Mouse (Mus musculus) ES-Bruce4 (cell line): ENCODE measurements around the gene Ppm1b. TPM values are rescaled to one million over a fixed set of nuclear protein-coding genes. Genes with fewer than 3 reads are reported as not detected.

Source experiments
- H3K27ac ChIP-seq: 2 replicates; pipeline ENCODE4 v1.5.1; 2012; ENCODE audit warnings: low read length, inconsistent platforms; ENCODE audit not compliant: insufficient read depth
- H3K27me3 ChIP-seq: 2 replicates; pipeline ENCODE4 v1.6.1; 2012; ENCODE audit warnings: mild to moderate bottlenecking, low read length, inconsistent platforms; ENCODE audit not compliant: control insufficient read depth, poor library complexity, insufficient read depth, severe bottlenecking
- H3K36me3 ChIP-seq: 2 replicates; pipeline ENCODE4 v1.6.1; 2012; ENCODE audit warnings: inconsistent platforms, mild to moderate bottlenecking, low read length, moderate library complexity; ENCODE audit not compliant: control insufficient read depth, poor library complexity, insufficient read depth, severe bottlenecking
- H3K4me1 ChIP-seq: one replicate; pipeline ENCODE4 v1.8.1; 2011; ENCODE audit warnings: low read length; ENCODE audit not compliant: control insufficient read depth, insufficient read depth
- H3K4me3 ChIP-seq: 2 replicates; pipeline ENCODE4 v1.5.1; 2011; ENCODE audit warnings: low read depth, mild to moderate bottlenecking, low read length
- H3K9ac ChIP-seq: 2 replicates; pipeline ENCODE4 v1.6.1; 2012; ENCODE audit warnings: low read depth, mild to moderate bottlenecking, inconsistent platforms; ENCODE audit not compliant: poor library complexity, severe bottlenecking
- H3K9me3 ChIP-seq: replicated peaks from 2 replicates; pipeline ENCODE4 v1.6.1; 2012; ENCODE audit warnings: mild to moderate bottlenecking, low read length, inconsistent platforms; ENCODE audit not compliant: control insufficient read depth, poor library complexity, insufficient read depth, severe bottlenecking
- CTCF ChIP-seq: IDR thresholded peaks from one replicate; pipeline ENCODE4 v1.8.1; 2011; ENCODE audit warnings: low read depth, low read length
- EP300 ChIP-seq: IDR thresholded peaks from 2 replicates; pipeline ENCODE4 v1.6.1; 2011; ENCODE audit warnings: low read depth, low read length; ENCODE audit not compliant: insufficient read depth
- POLR2A ChIP-seq: IDR thresholded peaks from one replicate; pipeline ENCODE4 v1.8.1; 2011; ENCODE audit warnings: low read length; ENCODE audit not compliant: insufficient read depth
- polyA plus RNA-seq: library from polyadenylated mRNA; stranded (reverse); fragments of >200 nt; gene quantifications from 2 replicates; pipeline ENCODE4 v1.2.4, GENCODE M21; 2011; ENCODE audit warnings: low read depth; ENCODE audit not compliant: missing spikeins, insufficient read depth, insufficient read length

The Ppm1b gene
- polyA plus RNA-seq, 1 experiment, result 150 TPM

DNA sequence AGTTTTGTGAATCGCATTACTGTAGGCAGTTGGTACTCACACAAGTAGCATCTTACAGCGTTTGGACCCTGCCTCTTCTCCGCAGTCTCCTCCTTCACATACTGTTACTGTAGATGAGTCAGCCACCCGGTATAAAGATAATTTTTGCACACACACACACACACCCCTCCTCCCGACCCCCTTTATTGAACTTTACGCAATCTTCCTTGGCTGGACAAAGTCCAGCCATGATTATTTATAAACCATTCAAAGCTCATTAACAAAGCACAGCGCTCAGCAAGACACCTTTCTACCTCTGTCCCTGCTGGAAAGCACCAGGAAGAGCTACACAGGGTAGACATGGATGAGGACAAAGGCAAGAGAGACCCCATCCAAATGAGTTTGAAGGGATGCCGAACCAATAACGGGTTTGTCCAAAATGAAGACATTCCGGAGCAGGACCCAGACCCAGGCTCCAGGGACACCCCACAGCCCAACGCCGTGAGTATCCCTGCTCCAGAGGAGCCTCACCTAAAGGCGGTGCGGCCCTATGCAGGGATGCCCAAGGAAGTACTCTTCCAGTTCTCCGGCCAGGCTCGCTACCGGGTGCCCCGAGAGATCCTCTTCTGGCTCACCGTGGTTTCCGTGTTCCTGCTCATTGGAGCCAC, 71.7 kb downstream of the Ppm1b start, which contains the start of gene Slc3a1:
Gene Slc3a1, plus strand, starts transcription at position 284 of the 647 bp plus-strand sequence.
- TF ChIP-seq CTCF (no peak), POLR2A (no peak), EP300 (no peak)
- Histone ChIP-seq H3K4me1 (no peaks in the 10 kb centered on the region), H3K36me3 (no peaks in the 10 kb centered on the region), H3K9me3 (no peaks in the 10 kb centered on the region), H3K27ac (no peak within 1 kb of the TSS), H3K27me3 (no peaks in the 10 kb centered on the region), H3K4me3 (no peak within 1 kb of the TSS), H3K9ac (no peak within 1 kb of the TSS)

DNA sequence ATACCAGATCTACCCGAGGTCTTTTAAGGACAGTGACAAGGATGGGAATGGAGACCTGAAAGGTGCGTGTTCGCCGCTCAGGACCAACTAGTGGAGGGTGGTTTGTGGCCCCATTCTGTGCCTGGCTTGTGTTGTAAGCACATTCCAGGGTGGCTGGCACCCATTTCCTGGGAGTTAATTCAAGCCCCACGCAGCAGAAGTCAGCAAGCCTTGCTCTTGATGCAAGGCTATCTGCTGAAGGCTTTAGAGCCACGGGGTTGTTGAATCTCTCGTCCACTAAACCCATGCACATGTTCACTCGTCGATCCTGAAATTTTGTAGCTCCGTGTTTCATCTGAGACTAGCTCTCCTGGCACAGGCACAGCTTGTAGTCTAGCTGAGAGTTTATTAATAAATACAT, 72.3 kb downstream of the Ppm1b start:
- Histone ChIP-seq H3K9me3 (no peaks in the 10 kb centered on the region), H3K36me3 (no peaks in the 10 kb centered on the region), H3K9ac (no peak overlapping the region), H3K4me1 (no peaks in the 10 kb centered on the region), H3K27ac (no peak overlapping the region), H3K4me3 (no peak overlapping the region), H3K27me3 (no peaks in the 10 kb centered on the region)
- TF ChIP-seq EP300 (no peak), POLR2A (no peak), CTCF (no peak)

DNA sequence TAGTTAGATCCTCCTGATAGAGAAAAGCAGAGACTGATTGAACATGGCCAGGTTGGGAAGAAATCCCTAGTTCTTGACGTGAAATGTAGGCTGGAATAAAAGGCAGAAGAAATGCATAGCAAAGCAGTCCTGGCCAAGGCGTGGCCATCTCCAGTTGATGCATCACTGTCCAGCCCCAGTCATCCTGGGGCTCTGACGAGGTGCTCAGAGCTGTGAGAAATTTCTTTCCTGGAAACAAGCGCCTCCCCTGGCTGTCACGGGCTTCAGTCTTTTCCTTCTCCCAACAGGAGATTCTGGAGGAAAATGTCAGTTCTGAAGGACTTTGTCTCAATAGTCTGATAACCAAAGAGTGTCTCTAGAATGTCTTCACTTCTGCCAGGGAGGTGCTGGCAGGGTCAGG, 74.1 kb downstream of the Ppm1b start:
- TF ChIP-seq CTCF, result no peak
- no peak for TF ChIP-seq EP300
- no peak for TF ChIP-seq POLR2A
- Histone ChIP-seq H3K27me3 (no peaks in the 10 kb centered on the region), H3K9me3 (no peaks in the 10 kb centered on the region), H3K36me3 (no peaks in the 10 kb centered on the region), H3K27ac (no peak overlapping the region), H3K4me3 (no peak overlapping the region), H3K4me1 (no peaks in the 10 kb centered on the region), H3K9ac (no peak overlapping the region)

DNA sequence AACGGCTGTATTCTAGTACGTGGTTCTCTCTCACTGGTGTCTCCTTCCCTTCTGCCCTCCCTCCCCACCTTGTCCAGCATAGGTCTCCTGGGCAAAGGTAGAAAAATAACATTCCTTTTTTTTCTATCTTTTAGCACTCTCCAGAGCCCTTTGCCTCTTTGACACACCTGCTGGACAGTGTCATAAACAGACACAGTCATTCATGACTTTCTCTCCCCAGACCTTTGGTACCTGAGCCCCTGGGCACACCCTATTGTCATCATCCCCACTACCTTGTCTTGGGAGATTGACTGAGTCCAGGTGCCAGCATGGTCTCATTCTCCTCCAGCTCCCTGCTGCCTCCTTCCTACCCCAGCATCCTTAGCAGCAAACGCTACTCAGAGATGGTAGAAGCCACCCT, 76.5 kb downstream of the Ppm1b start:
- H3K9me3 ChIP-seq, result no peaks in the 10 kb centered on the region

DNA sequence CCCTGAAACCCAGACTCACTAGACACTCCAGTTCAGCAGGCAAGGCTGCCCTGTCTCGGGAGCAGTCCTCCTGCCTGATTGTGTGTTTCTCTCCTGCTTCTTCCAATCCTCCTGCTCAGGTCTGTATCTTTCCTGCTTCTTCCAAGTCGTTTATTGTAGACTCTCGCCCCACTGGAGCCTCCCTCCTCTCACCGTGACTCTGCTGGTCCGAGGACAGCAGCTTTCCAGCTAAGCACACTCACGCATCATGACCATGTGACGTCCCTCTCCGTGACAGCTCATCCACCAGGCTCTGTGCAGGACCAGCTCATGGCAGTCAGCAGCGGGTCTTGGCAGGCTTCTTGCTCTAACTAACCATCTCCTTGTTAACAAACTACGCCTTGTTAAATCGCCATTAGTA, 77.5 kb downstream of the Ppm1b start:
- no peaks in the 10 kb centered on the region for H3K36me3 ChIP-seq
- H3K4me1 ChIP-seq, result no peaks in the 10 kb centered on the region
- H3K27ac ChIP-seq, result no peak overlapping the region
- no peak for TF ChIP-seq EP300
- TF ChIP-seq CTCF, result no peak
- no peak for TF ChIP-seq POLR2A
- no peaks in the 10 kb centered on the region for H3K27me3 ChIP-seq
- no peaks in the 10 kb centered on the region for H3K9me3 ChIP-seq
- no peak overlapping the region for H3K4me3 ChIP-seq
- no peak overlapping the region for H3K9ac ChIP-seq

More for the DNA sequence above, 76.5 kb downstream of the Ppm1b start:
- no peak overlapping the region for H3K4me3 ChIP-seq
- H3K27me3 ChIP-seq, result no peaks in the 10 kb centered on the region
- no peak overlapping the region for H3K27ac ChIP-seq
- no peaks in the 10 kb centered on the region for H3K4me1 ChIP-seq
- H3K9ac ChIP-seq, result no peak overlapping the region
- TF ChIP-seq CTCF, result no peak
- TF ChIP-seq POLR2A, result no peak
- no peak for TF ChIP-seq EP300
- no peaks in the 10 kb centered on the region for H3K36me3 ChIP-seq

DNA sequence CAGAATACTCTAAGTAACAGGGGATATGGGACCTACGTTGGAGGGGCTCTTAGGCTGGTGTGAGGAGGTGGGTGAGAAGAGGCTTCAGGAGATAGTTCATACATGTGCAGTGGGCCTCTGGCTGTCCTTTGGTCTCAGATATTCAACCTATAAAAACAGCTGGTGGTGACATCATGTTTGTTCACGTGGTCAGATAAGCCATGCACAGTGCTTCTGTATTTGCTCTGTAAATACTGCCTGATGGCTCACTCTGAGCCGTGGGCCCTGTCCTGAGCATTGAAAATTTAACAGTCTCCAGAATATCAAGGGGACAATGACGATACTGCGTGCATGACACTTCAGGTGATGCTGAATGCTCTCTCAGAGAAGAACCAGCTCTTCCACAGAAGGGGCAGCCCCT, 81.3 kb downstream of the Ppm1b start:
- Histone ChIP-seq H3K36me3 (no peaks in the 10 kb centered on the region), H3K27me3 (no peaks in the 10 kb centered on the region), H3K9me3 (no peaks in the 10 kb centered on the region), H3K27ac (no peak overlapping the region), H3K4me1 (no peaks in the 10 kb centered on the region), H3K4me3 (no peak overlapping the region), H3K9ac (no peak overlapping the region)
- TF ChIP-seq CTCF (no peak), EP300 (no peak), POLR2A (no peak)
